Mouse (Mus musculus): ENCODE measurements around the gene Usp53. TPM values are rescaled to one million over a fixed set of nuclear protein-coding genes. Genes with fewer than 3 reads are reported as not detected.
"Not testable (repeated sequence)": the region's sequence is repeated elsewhere in the genome, so short reads cannot be mapped to it uniquely, and the experiment has no call there.

Gene Usp53
- total RNA-seq, 4 experiments from 2014 or later, result 7.7 to 13.3 (median 11.3) TPM

GRCm38 (mm10) chr3:122950129-122950528 is 34.2 kb downstream of the Usp53 start:
- DNase-seq (ENCODE audit: low spot score), result no peak

GRCm38 (mm10) chr3:122943387-122943890 is 40.9 kb downstream of the Usp53 start:
- no peak for DNase-seq (ENCODE audit: low spot score)

GRCm38 (mm10) chr3:122939215-122939614 is 45.1 kb downstream of the Usp53 start:
- DNase-seq (ENCODE audit: low spot score), result peak; percentile 71

GRCm38 (mm10) chr3:122937176-122937575 is 47.1 kb downstream of the Usp53 start:
- not testable (repeated sequence) for DNase-seq (ENCODE audit: low spot score)

- no peak for DNase-seq (ENCODE audit: low spot score)
Observed at GRCm38 (mm10) chr3:122932466-122932865, 51.8 kb downstream of the Usp53 start.

GRCm38 (mm10) chr3:122929723-122930122 is 54.6 kb downstream of the Usp53 start:
- no peak for DNase-seq (ENCODE audit: low spot score)

GRCm38 (mm10) chr3:122924009-122924914 is 60.0 kb downstream of the Usp53 start, which contains the start of gene 1810037I17Rik:
TSS of gene 1810037I17Rik (plus strand) at chr3:122924203.
- peak; percentile 94 for DNase-seq (ENCODE audit: low spot score)

GRCm38 (mm10) chr3:122923147-122923546 is 61.2 kb downstream of the Usp53 start:
- no peak for DNase-seq (ENCODE audit: low spot score)

GRCm38 (mm10) chr3:122921676-122922527 is 62.4 kb downstream of the Usp53 start:
- no peak for DNase-seq (ENCODE audit: low spot score)

GRCm38 (mm10) chr3:122920572-122921435 is 63.5 kb downstream of the Usp53 start:
- no peak for DNase-seq (ENCODE audit: low spot score)

GRCm38 (mm10) chr3:122919260-122919659 is 65.0 kb downstream of the Usp53 start, which contains the start of gene Gm10959:
TSS of gene Gm10959 (minus strand) at chr3:122919360.
- DNase-seq (ENCODE audit: low spot score), result no peak

- no peak for DNase-seq (ENCODE audit: low spot score)
Observed at GRCm38 (mm10) chr3:122918672-122919071, 65.6 kb downstream of the Usp53 start.

- no peak for DNase-seq (ENCODE audit: low spot score)
Observed at GRCm38 (mm10) chr3:122916191-122916680, 68.1 kb downstream of the Usp53 start.

GRCm38 (mm10) chr3:122915493-122915892 is 68.8 kb downstream of the Usp53 start:
- DNase-seq (ENCODE audit: low spot score), result no peak

GRCm38 (mm10) chr3:122907841-122908240 is 76.5 kb downstream of the Usp53 start:
- no peak for DNase-seq (ENCODE audit: low spot score)

GRCm38 (mm10) chr3:122903746-122904433 is 80.4 kb downstream of the Usp53 start:
- no peak for DNase-seq (ENCODE audit: low spot score)

GRCm38 (mm10) chr3:122898254-122898653 is 86.1 kb downstream of the Usp53 start:
- DNase-seq (ENCODE audit: low spot score), result no peak

- DNase-seq (ENCODE audit: low spot score), result no peak
Observed at GRCm38 (mm10) chr3:122895189-122895731, 89.0 kb downstream of the Usp53 start.

- no peak for DNase-seq (ENCODE audit: low spot score)
Observed at GRCm38 (mm10) chr3:122894772-122895171, 89.5 kb downstream of the Usp53 start, which contains the start of gene Fabp2. TSS of gene Fabp2 (plus strand) at chr3:122895072.

- peak; percentile 0 for DNase-seq (ENCODE audit: low spot score)
Observed at GRCm38 (mm10) chr3:122888371-122888819, 95.9 kb downstream of the Usp53 start.

Measured in heart, adult 8-10 months (tissue).